Mouse (Mus musculus) brain, embryonic 14.5 days (tissue): ENCODE measurements around the gene Pgap3.

Experiments used
- CTCF ChIP-seq: fragments of 200-500 bp; IDR thresholded peaks from 2 replicates; pipeline ENCODE4 v1.5.1; 2012; ENCODE audit warnings: inconsistent platforms, mild to moderate bottlenecking, moderate library complexity, borderline replicate concordance; ENCODE audit not compliant: insufficient read depth, insufficient read length; ENCODE audit errors: extremely low read depth
- POLR2A ChIP-seq: fragments of 200-500 bp; IDR thresholded peaks from 2 replicates; pipeline ENCODE4 v1.6.1; 2012; ENCODE audit warnings: mild to moderate bottlenecking, inconsistent platforms, borderline replicate concordance; ENCODE audit not compliant: poor library complexity, insufficient read depth, insufficient read length, severe bottlenecking; ENCODE audit errors: extremely low read depth

GRCm38 (mm10) chr11:98347385-98348082 lies 52.8 kb downstream of the Pgap3 start:
- TF ChIP-seq CTCF (no peak), POLR2A (no peak)
